ENCODE assay signal across 23 mouse cellular contexts in the genomic region with DNA sequence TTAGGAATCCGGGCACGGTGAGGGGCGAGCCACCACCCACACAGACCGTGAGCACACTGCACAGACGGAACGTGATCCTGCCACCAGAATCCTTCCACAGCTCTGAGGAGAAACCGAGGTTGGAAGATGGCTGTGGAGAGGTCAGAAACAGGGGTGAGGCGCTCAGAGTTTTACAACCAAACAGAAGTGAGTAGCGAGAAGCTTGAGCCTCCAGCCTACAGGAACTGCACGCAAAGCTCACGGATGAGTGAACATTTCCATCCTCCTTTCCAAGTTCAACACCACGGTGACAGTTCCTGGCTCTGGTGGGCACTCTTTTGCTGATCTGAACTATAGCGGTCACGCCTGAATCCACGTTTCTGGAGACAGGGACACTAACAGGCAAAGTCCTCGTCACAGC.
A peak's percentile ranks its signal among the peaks of the same experiment; 100 is the strongest.
DNase-seq lines count a peak whose midpoint lies in the region; ATAC-seq lines count a peak whose summit lies in the region.
"Had no signal": no experiment of that assay in that cellular context is flagged by ENCODE, and none has a peak within 500 bp of the region (broad histone marks: within the 10 kb centered on the region; RNA-seq: fewer than 3 reads in every experiment).

No protein-coding gene starts in this region.

- no peak overlapping the region for H3K4me2 ChIP-seq in heart, embryonic 12.5 days
- H3K4me2 ChIP-seq in kidney, embryonic 15.5 days, result peak overlapping the region; percentile 29; the same call in 1 of the 2 replicates
- no peak overlapping the region for H3K4me2 ChIP-seq in limb, embryonic 15.5 days
- H3K4me2 ChIP-seq: embryonic facial prominence, embryonic 12.5 days; forebrain, embryonic 13.5 days; forebrain, embryonic 15.5 days had no signal

- no peak for ATAC-seq in heart, embryonic 12.5 days (ENCODE audit: insufficient number of reproducible peaks, low FRiP score)
- ATAC-seq in kidney, embryonic 15.5 days (replicated peaks; ENCODE audit: low FRiP score), result peak; percentile 36
- ATAC-seq in limb, embryonic 15.5 days (ENCODE audit: insufficient number of reproducible peaks, low FRiP score, low TSS enrichment, low read depth), result no peak
- ATAC-seq: activated CD4-positive, CD25-positive, alpha-beta regulatory T cell, adult 4 months; CD4-positive, CD25-positive, alpha-beta regulatory T cell, adult 4 months; forebrain, embryonic 13.5 days; forebrain, embryonic 15.5 days; Patski had no signal

- peaks cover 3% of the 10 kb centered on the region; the same call in 1 of the 2 replicates for H3K9me3 ChIP-seq in heart, embryonic 12.5 days (replicated peaks)
- 0 out of 2 replicates have a peak, but pooled peaks cover 3% of the 10 kb centered on the region for H3K9me3 ChIP-seq in kidney, embryonic 15.5 days (replicated peaks)
- H3K9me3 ChIP-seq in limb, embryonic 15.5 days, result no peaks in the 10 kb centered on the region
- H3K9me3 ChIP-seq in limb, embryonic 10.5 days (replicated peaks), result no peaks in the 10 kb centered on the region
- H3K9me3 ChIP-seq: embryonic facial prominence, embryonic 10.5 days; forebrain, embryonic 13.5 days; G1E had no signal

- no peak overlapping the region for H3K4me3 ChIP-seq in heart, embryonic 12.5 days
- no peak overlapping the region for H3K4me3 ChIP-seq in kidney, embryonic 15.5 days (replicated peaks)
- H3K4me3 ChIP-seq in limb, embryonic 15.5 days, result no peak overlapping the region
- no peak overlapping the region for H3K4me3 ChIP-seq in limb, embryonic 10.5 days
- H3K4me3 ChIP-seq: embryonic facial prominence, embryonic 10.5 days; embryonic facial prominence, embryonic 12.5 days; forebrain, embryonic 13.5 days; forebrain, embryonic 15.5 days had no signal

- H3K9ac ChIP-seq in heart, embryonic 12.5 days, result no peak overlapping the region
- H3K9ac ChIP-seq in kidney, embryonic 15.5 days, result no peak overlapping the region
- no peak overlapping the region for H3K9ac ChIP-seq in limb, embryonic 15.5 days
- H3K9ac ChIP-seq: embryonic facial prominence, embryonic 12.5 days; forebrain, embryonic 13.5 days; forebrain, embryonic 15.5 days had no signal

- H3K36me3 ChIP-seq in heart, embryonic 12.5 days, result no peaks in the 10 kb centered on the region
- no peaks in the 10 kb centered on the region for H3K36me3 ChIP-seq in kidney, embryonic 15.5 days
- H3K36me3 ChIP-seq in limb, embryonic 15.5 days, result no peaks in the 10 kb centered on the region
- no peaks in the 10 kb centered on the region for H3K36me3 ChIP-seq in limb, embryonic 10.5 days
- H3K36me3 ChIP-seq: embryonic facial prominence, embryonic 10.5 days; embryonic facial prominence, embryonic 12.5 days; forebrain, embryonic 15.5 days; G1E had no signal

- 82% methylated on average over 16 of the region's 16 CpGs for WGBS in heart, embryonic 12.5 days
- WGBS in kidney, embryonic 15.5 days, result 38% methylated on average over 16 of the region's 16 CpGs
- 65% methylated on average over 16 of the region's 16 CpGs for WGBS in limb, embryonic 15.5 days
- WGBS in limb, embryonic 10.5 days, result 85% methylated on average over 16 of the region's 16 CpGs

- H3K27ac ChIP-seq in heart, embryonic 12.5 days (ENCODE audit: poor library complexity, severe bottlenecking), result no peak overlapping the region
- no peak overlapping the region for H3K27ac ChIP-seq in kidney, embryonic 15.5 days
- H3K27ac ChIP-seq in limb, embryonic 15.5 days, result 0 out of 2 replicates have a peak overlapping the region, but pooled peaks have one; percentile 6
- no peak overlapping the region for H3K27ac ChIP-seq in limb, embryonic 10.5 days
- H3K27ac ChIP-seq: embryonic facial prominence, embryonic 10.5 days; embryonic facial prominence, embryonic 12.5 days; forebrain, embryonic 13.5 days; forebrain, embryonic 15.5 days had no signal

- no peaks in the 10 kb centered on the region for H3K27me3 ChIP-seq in heart, embryonic 12.5 days (replicated peaks)
- H3K27me3 ChIP-seq in kidney, embryonic 15.5 days, result no peaks in the 10 kb centered on the region
- H3K27me3 ChIP-seq in limb, embryonic 15.5 days, result no peaks in the 10 kb centered on the region
- H3K27me3 ChIP-seq in limb, embryonic 10.5 days (ENCODE audit: low read depth, poor library complexity, severe bottlenecking), result no peaks in the 10 kb centered on the region
- H3K27me3 ChIP-seq: CH12.LX; embryonic facial prominence, embryonic 12.5 days; forebrain, embryonic 13.5 days; forebrain, embryonic 15.5 days; Patski had no signal

- DNase-seq in heart, adult 11 months, result peak; percentile 87
- no peak for DNase-seq in kidney, postnatal 36 days
- no peak for DNase-seq in limb, embryonic 10.5 days (ENCODE audit: low spot score)
- DNase-seq: adrenal gland, adult 8-10 months; adrenal gland, postnatal 14 days; adrenal gland, postnatal 36 days; B cell, adult 2 months; cerebellum, adult 11-12 months; cerebellum, adult 9-10 months; cerebellum, postnatal 10 days; cerebellum, postnatal 25 days had no signal

- no peaks in the 10 kb centered on the region for H3K4me1 ChIP-seq in heart, embryonic 12.5 days (replicated peaks)
- peaks cover 7% of the 10 kb centered on the region for H3K4me1 ChIP-seq in kidney, embryonic 15.5 days
- H3K4me1 ChIP-seq in limb, embryonic 15.5 days, result peaks cover 22% of the 10 kb centered on the region; the same call in 1 of the 2 replicates
- H3K4me1 ChIP-seq in limb, embryonic 10.5 days, result peaks cover 3% of the 10 kb centered on the region; the same call in 1 of the 2 replicates
- H3K4me1 ChIP-seq: embryonic facial prominence, embryonic 10.5 days; embryonic facial prominence, embryonic 12.5 days; forebrain, embryonic 13.5 days; forebrain, embryonic 15.5 days had no signal
